Mouse (Mus musculus) megakaryocyte, embryonic 14.5 days (primary cell): ENCODE measurements around the gene Rccd1. TPM values are rescaled to one million over a fixed set of nuclear protein-coding genes. Genes with fewer than 3 reads are reported as not detected.

Experiments
- H3K27me3 ChIP-seq: replicated peaks from 2 replicates; pipeline ENCODE3; 2012; ENCODE audit warnings: inconsistent platforms
- H3K36me3 ChIP-seq: replicated peaks from 2 replicates; pipeline ENCODE3; 2012; ENCODE audit warnings: low read length, inconsistent platforms, mixed read lengths
- H3K4me1 ChIP-seq: 2 replicates; pipeline ENCODE4 v1.6.1; 2012; ENCODE audit warnings: inconsistent platforms
- H3K4me3 ChIP-seq: replicated peaks from 2 replicates; pipeline ENCODE3; 2012; ENCODE audit warnings: moderate library complexity, mild to moderate bottlenecking, inconsistent platforms
- H3K9me3 ChIP-seq: 2 replicates; pipeline ENCODE4 v1.6.1; 2012; ENCODE audit warnings: inconsistent platforms
- FLI1 ChIP-seq: IDR thresholded peaks from 2 replicates; pipeline ENCODE4 v1.6.1; 2012; ENCODE audit warnings: low read length, inconsistent platforms, mixed read lengths
- GATA1 ChIP-seq: IDR thresholded peaks from 3 replicates; pipeline ENCODE4 v1.6.1; 2012; ENCODE audit warnings: mixed read lengths, low read length, inconsistent platforms, borderline replicate concordance
- polyA plus RNA-seq: library from polyadenylated mRNA; stranded (reverse); fragments of >175 nt; gene quantifications from 2 replicates; pipeline ENCODE4 v1.2.3, GENCODE M21; 2012; ENCODE audit warnings: low replicate concordance; ENCODE audit not compliant: insufficient read depth

Gene Rccd1
- polyA plus RNA-seq, 1 experiment, result 5.0 TPM

- H3K36me3 ChIP-seq, result peaks cover 50% of the 10 kb centered on the region
- peak within 1 kb of the TSS; percentile 96 for H3K4me3 ChIP-seq
- TF ChIP-seq FLI1 (peak; percentile 45; the same call in 1 of the 2 replicates), GATA1 (no peak)
- H3K4me1 ChIP-seq, result peaks cover 47% of the 10 kb centered on the region
- no peaks in the 10 kb centered on the region for H3K27me3 ChIP-seq
- no peaks in the 10 kb centered on the region for H3K9me3 ChIP-seq
Observed at GRCm38 (mm10) chr7:80294062-80294763, 30.0 kb downstream of the Rccd1 start, which contains the start of gene Prc1. TSS of gene Prc1 (plus strand) at chr7:80294450.

DNA sequence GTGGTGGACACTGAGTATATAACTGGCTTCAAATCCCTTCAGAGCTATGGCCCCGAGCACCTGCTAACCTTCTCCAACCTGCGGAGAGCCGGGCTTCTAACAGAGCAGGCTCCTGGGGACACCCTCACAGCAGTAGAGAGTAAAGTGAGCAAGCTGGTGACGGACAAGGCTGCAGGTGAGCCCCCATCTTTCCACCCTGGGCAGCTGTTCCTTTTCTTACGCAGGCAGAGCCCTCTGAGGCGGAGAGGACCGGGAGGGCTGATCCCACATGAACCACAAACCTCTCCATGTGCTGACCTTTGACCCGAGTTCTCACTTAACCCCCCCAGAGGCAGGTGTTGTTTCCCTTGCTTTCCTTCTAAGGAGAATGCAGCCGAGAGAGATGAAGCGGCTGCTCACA lies 36.5 kb downstream of the Rccd1 start:
- Histone ChIP-seq H3K36me3 (peaks cover 99% of the 10 kb centered on the region), H3K27me3 (no peaks in the 10 kb centered on the region), H3K4me3 (no peak overlapping the region), H3K9me3 (no peaks in the 10 kb centered on the region), H3K4me1 (peaks cover 22% of the 10 kb centered on the region)
- no peak for TF ChIP-seq GATA1
- TF ChIP-seq FLI1, result no peak

DNA sequence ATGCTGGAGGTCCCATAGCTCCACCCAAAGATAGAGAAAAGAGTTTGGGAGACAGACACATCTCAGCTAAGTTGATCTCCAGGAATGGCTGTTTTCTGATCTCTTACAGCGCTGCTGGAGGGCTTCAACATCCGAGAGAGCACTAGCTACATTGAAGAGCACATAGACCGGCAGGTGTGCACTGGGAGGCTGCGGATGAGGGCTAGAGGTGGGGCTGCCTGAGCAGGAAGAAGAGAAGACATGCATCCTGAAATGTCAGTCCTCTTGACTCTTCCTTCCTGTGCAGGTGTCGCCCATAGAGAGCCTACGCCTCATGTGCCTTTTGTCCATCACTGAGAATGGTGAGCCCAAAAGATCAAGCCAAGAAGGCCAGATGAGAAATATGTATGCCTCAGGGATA lies 38.5 kb downstream of the Rccd1 start:
- Histone ChIP-seq H3K9me3 (no peaks in the 10 kb centered on the region), H3K4me3 (no peak overlapping the region), H3K27me3 (no peaks in the 10 kb centered on the region), H3K4me1 (peaks cover 34% of the 10 kb centered on the region), H3K36me3 (peaks cover 98% of the 10 kb centered on the region)
- no peak for TF ChIP-seq FLI1
- no peak for TF ChIP-seq GATA1

- no peak for TF ChIP-seq GATA1
- TF ChIP-seq FLI1, result no peak
- Histone ChIP-seq H3K4me3 (no peak overlapping the region), H3K36me3 (peaks cover 98% of the 10 kb centered on the region), H3K9me3 (no peaks in the 10 kb centered on the region), H3K27me3 (no peaks in the 10 kb centered on the region), H3K4me1 (peaks cover 40% of the 10 kb centered on the region)
Observed at GRCm38 (mm10) chr7:80284391-80284790, 39.9 kb downstream of the Rccd1 start.

DNA sequence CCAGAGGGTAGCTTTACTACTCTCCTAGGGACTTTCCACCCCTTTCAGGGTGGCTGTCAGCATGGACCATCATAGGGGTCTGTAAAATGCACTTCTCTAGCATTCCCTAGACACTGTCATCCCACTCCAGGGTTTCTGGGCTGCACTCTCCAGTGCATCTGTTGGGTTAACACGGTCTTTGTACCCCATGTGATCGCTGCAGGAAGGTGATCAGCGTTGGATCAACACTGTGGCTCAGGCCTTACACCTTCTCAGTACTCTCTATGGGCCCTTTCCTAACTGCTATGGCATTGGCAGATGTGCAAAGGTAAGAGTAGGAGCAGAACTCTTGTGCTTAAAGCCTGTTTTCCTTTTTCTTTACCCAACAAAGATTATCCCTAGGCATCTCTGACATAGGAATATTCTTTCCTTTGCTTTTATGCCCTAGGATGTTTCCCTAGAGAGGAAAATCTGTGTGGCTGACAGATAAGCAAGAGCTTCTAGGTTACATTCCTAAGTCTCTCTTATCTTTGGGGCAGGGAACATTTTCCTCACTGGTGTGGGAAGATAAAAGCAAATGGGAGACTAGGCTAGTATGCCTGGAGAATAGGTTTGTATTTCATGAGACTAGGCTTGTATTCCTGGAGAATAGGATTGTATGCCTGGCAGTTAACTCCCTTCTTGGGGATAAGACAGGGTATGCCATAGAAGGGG lies 40.9 kb downstream of the Rccd1 start:
- TF ChIP-seq FLI1 (no peak), GATA1 (no peak)
- no peaks in the 10 kb centered on the region for H3K9me3 ChIP-seq
- peaks cover 50% of the 10 kb centered on the region for H3K4me1 ChIP-seq
- H3K4me3 ChIP-seq, result no peak overlapping the region
- H3K36me3 ChIP-seq, result peaks cover 98% of the 10 kb centered on the region
- H3K27me3 ChIP-seq, result no peaks in the 10 kb centered on the region

GRCm38 (mm10) chr7:80281646-80282045 lies 42.6 kb downstream of the Rccd1 start:
- Histone ChIP-seq H3K36me3 (peaks cover 98% of the 10 kb centered on the region), H3K27me3 (no peaks in the 10 kb centered on the region), H3K4me3 (no peak overlapping the region), H3K4me1 (peaks cover 67% of the 10 kb centered on the region), H3K9me3 (no peaks in the 10 kb centered on the region)
- no peak for TF ChIP-seq FLI1
- TF ChIP-seq GATA1, result no peak

DNA sequence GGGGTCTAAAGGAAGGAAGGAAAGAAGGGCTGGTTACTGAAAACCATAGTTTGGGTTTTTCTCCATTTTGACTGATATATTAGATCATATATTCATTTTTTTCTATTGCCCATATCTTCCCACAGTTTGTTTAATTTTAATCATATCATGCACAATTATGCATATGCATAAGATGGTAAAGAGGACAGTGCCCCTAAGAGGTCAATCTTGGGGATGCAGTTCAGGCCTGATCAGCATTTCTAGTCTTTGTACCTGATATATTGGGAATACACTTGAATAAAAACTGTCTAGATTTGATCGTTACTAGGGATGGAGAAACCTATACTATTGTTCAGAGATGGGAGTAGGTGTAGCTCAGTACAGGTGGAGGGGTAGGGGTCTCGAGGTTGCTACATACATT lies 43.3 kb downstream of the Rccd1 start:
- no peak for TF ChIP-seq GATA1
- no peak for TF ChIP-seq FLI1
- Histone ChIP-seq H3K27me3 (no peaks in the 10 kb centered on the region), H3K4me1 (peaks cover 74% of the 10 kb centered on the region), H3K36me3 (peaks cover 98% of the 10 kb centered on the region), H3K4me3 (no peak overlapping the region), H3K9me3 (no peaks in the 10 kb centered on the region)

DNA sequence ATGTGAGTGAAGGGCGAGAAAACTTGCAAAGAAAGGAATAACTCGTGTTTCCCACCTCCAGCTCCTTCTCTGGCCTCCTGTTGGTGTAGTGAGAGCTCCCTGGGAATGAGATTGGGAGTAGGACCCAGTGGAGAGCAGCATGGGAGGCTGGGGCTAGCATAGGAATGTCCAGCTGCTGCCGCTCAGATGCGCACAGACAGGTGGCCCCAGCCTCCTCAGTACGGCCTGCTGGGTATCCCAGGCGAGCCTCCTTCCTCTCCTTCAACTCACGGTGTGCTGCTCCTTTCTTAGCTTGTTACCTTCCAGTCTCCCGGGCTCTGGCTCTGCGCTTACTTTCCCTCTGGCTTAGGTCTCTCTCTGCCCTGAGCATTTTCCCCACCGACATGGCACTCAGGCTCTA lies 44.2 kb downstream of the Rccd1 start:
- Histone ChIP-seq H3K4me3 (no peak overlapping the region), H3K27me3 (no peaks in the 10 kb centered on the region), H3K4me1 (peaks cover 79% of the 10 kb centered on the region), H3K36me3 (peaks cover 96% of the 10 kb centered on the region), H3K9me3 (no peaks in the 10 kb centered on the region)
- no peak for TF ChIP-seq FLI1
- TF ChIP-seq GATA1, result no peak

- no peaks in the 10 kb centered on the region for H3K9me3 ChIP-seq
- H3K4me1 ChIP-seq, result peaks cover 96% of the 10 kb centered on the region
- peaks cover 96% of the 10 kb centered on the region for H3K36me3 ChIP-seq
- TF ChIP-seq GATA1 (no peak; the same call in 2 of the 3 replicates), FLI1 (no peak)
- H3K27me3 ChIP-seq, result no peaks in the 10 kb centered on the region
- H3K4me3 ChIP-seq, result peak overlapping the region; percentile 69
Observed at GRCm38 (mm10) chr7:80276374-80276773, 47.9 kb downstream of the Rccd1 start.

DNA sequence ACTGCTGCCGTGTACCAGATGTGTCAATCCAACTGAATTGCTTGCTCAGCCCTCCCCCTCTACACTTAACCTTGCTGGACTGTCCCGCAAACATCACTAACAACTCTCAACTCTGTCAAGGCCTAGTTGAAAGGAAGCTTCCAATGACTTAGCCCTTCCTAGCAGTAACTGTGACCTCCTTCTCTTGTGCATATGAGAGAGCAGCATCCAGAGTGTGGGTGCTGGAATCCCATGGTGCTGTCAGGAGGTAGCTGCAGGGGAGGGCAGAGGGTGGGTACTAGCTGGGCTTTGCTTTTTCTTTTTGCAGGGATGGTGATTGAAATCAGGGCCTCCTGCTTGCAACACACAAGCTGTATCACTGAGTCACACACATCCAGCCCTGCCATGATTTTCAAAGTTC lies 50.8 kb downstream of the Rccd1 start:
- peaks cover 69% of the 10 kb centered on the region for H3K36me3 ChIP-seq
- no peaks in the 10 kb centered on the region for H3K27me3 ChIP-seq
- H3K9me3 ChIP-seq, result no peaks in the 10 kb centered on the region
- H3K4me1 ChIP-seq, result peaks cover 88% of the 10 kb centered on the region
- peak overlapping the region; percentile 31 for H3K4me3 ChIP-seq
- TF ChIP-seq FLI1, result no peak
- TF ChIP-seq GATA1, result no peak
